Comparison of ENCODE assay signal across 14 mouse cellular contexts in genomic region chr3:30080827-30081226, GRCm38 (mm10).
A peak's percentile ranks its signal among the peaks of the same experiment; 100 is the strongest.
DNase-seq lines count a peak whose midpoint lies in the region; ATAC-seq and TF ChIP-seq lines count a peak whose summit lies in the region.
"Had no signal": no experiment of that assay in that cellular context is flagged by ENCODE, and none has a peak within 500 bp of the region (broad histone marks: within the 10 kb centered on the region; RNA-seq: fewer than 3 reads in every experiment).

No protein-coding gene starts in this region.

- H3K9me3 ChIP-seq in kidney, postnatal 0 days (replicated peaks; ENCODE audit: low read length) = no peaks in the 10 kb centered on the region
- no peaks in the 10 kb centered on the region for H3K9me3 ChIP-seq in neural tube, embryonic 15.5 days (replicated peaks)

- H3K36me3 ChIP-seq in kidney, postnatal 0 days (ENCODE audit: insufficient read depth, low read length) = no peaks in the 10 kb centered on the region
- H3K36me3 ChIP-seq in neural tube, embryonic 15.5 days = no peaks in the 10 kb centered on the region

- H3K27ac ChIP-seq in kidney, postnatal 0 days = no peak overlapping the region; the same call in 1 of the 2 replicates
- no peak overlapping the region for H3K27ac ChIP-seq in neural tube, embryonic 15.5 days (replicated peaks)

- H3K4me1 ChIP-seq in kidney, postnatal 0 days (replicated peaks; ENCODE audit: insufficient read depth, low read length) = peaks cover 5% of the 10 kb centered on the region; the same call in 1 of the 2 replicates
- H3K4me1 ChIP-seq in neural tube, embryonic 15.5 days = no peaks in the 10 kb centered on the region

- no peak overlapping the region for H3K4me2 ChIP-seq in kidney, postnatal 0 days (ENCODE audit: low read length)
- no peak overlapping the region for H3K4me2 ChIP-seq in neural tube, embryonic 15.5 days

- DNase-seq in cerebellum, postnatal 36 days = peak; percentile 6 to 17
- DNase-seq in cerebellum, adult 11 months = no peak
- no peak for DNase-seq in kidney, postnatal 0 days (ENCODE audit: low spot score)
- DNase-seq in kidney, postnatal 14 days = no peak
- peak; percentile 3 for DNase-seq in ovary, postnatal 14 days (ENCODE audit: low spot score)
- DNase-seq in ovary, adult 18-20 months (ENCODE audit: low spot score) = no peak
- no peak for DNase-seq in gastrocnemius, adult 18-20 months (ENCODE audit: low spot score)
- DNase-seq: gastrocnemius, postnatal 14 days; heart, postnatal 10 days; kidney, adult 11 months; thymus, postnatal 4 days had no signal

- H3K4me3 ChIP-seq in kidney, postnatal 0 days (replicated peaks; ENCODE audit: low read depth, low read length) = no peak overlapping the region
- H3K4me3 ChIP-seq in neural tube, embryonic 15.5 days (replicated peaks) = no peak overlapping the region
- H3K4me3 ChIP-seq: erythroblast, embryonic 14.5 days had no signal

- WGBS in kidney, postnatal 0 days = 39% methylated on average over 7 of the region's 7 CpGs
- 38% methylated on average over 7 of the region's 7 CpGs for WGBS in neural tube, embryonic 15.5 days

- no peaks in the 10 kb centered on the region for H3K27me3 ChIP-seq in kidney, postnatal 0 days (ENCODE audit: insufficient read depth, low read length)
- no peaks in the 10 kb centered on the region for H3K27me3 ChIP-seq in neural tube, embryonic 15.5 days (replicated peaks)

- H3K9ac ChIP-seq in kidney, postnatal 0 days (ENCODE audit: low read depth, low read length) = no peak overlapping the region
- no peak overlapping the region for H3K9ac ChIP-seq in neural tube, embryonic 15.5 days (replicated peaks)

- TF ChIP-seq CTCF in kidney, postnatal 0 days (IDR thresholded peaks at IDR 0.05; ENCODE audit: low read depth) = peak; percentile 28; the same call in 1 of the 2 replicates

- no peak for ATAC-seq in kidney, postnatal 0 days (replicated peaks; ENCODE audit: low FRiP score, low read depth)
- ATAC-seq in neural tube, embryonic 15.5 days (ENCODE audit: low FRiP score) = peak; percentile 59; the same call in 1 of the 2 replicates
- ATAC-seq: Patski had no signal

Comparison
In these comparisons a context has a peak if more than half of its experiments do, and no peak if none do; other contexts are left out.
1. DNase-seq: peak in cerebellum, postnatal 36 days (2 of 2) and ovary, postnatal 14 days (single experiment); none in cerebellum, adult 11 months (single experiment), kidney, postnatal 0 days (single experiment), kidney, postnatal 14 days (single experiment), ovary, adult 18-20 months (single experiment) and gastrocnemius, adult 18-20 months (single experiment).